Mouse (Mus musculus) heart, postnatal 0 days (tissue): ENCODE results near the gene Ermap.

Experiments
- CTCF ChIP-seq: IDR thresholded peaks from 2 replicates; pipeline ENCODE4 v1.5.1; 2016; ENCODE audit warnings: antibody characterized with exemption, control low read depth, low read depth
- EP300 ChIP-seq: IDR thresholded peaks from 2 replicates; pipeline ENCODE4 v1.6.1; 2016; ENCODE audit warnings: antibody characterized with exemption, low read depth

DNA sequence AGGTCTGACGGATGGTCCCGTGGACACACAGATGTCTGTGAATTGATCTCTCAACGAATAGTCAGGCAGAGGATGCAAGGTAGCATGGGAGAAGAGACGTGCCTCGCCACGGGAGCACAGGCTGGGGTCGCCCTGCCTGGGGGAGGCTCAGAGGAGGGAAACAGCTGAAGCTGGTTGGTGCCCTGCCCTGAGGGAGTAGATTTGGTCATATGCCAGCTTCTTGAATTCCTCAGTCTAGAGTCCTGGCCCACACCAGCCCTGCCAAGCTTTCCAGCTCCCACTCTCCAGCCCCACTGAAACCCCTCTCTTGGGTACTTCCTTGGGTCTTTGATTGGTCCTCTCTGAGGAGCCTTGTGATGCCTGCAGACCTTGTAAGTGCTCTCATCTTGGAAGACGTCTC is 26.9 kb upstream of the Ermap start:
- TF ChIP-seq EP300, result no peak
- no peak for TF ChIP-seq CTCF
